Mouse (Mus musculus): ENCODE measurements around the gene Naa40.
A peak's percentile ranks its signal among the peaks of the same experiment; 100 is the strongest.

GRCm38 (mm10) chr19:7217162-7217925, 23.6 kb downstream of the Naa40 start, which contains the start of gene Cox8a:
- TF ChIP-seq POLR2A (IDR thresholded peaks at IDR 0.05; ENCODE audit: low read depth, low read length), result peak; percentile 57; the same call in 1 of the 2 replicates
- TF ChIP-seq CTCF (IDR thresholded peaks at IDR 0.05; ENCODE audit: extremely low read depth, insufficient read depth, insufficient read length, insufficient replicate concordance), result no peak

Measured in spleen, adult 2 months (tissue).